Mouse (Mus musculus) pancreas, adult 10 weeks (tissue): ENCODE data around the gene Tomm20l. TPM values are rescaled to one million over a fixed set of nuclear protein-coding genes. Genes with fewer than 3 reads are reported as not detected.

ENCODE experiments used
- polyA plus RNA-seq: library from polyadenylated mRNA; stranded (reverse); fragments of 350-450 nt; fragmentation: Illumina TruSeq; extraction: RNeasy Lipid Tissue Mini Kit (QIAGEN cat#74804); gene quantifications from one replicate; pipeline ENCODE4 v1.2.3, GENCODE M21; 2015; ENCODE audit warnings: low read depth, low replicate concordance; ENCODE audit not compliant: insufficient read depth

Tomm20l gene
- polyA plus RNA-seq, result not detected

DNA sequence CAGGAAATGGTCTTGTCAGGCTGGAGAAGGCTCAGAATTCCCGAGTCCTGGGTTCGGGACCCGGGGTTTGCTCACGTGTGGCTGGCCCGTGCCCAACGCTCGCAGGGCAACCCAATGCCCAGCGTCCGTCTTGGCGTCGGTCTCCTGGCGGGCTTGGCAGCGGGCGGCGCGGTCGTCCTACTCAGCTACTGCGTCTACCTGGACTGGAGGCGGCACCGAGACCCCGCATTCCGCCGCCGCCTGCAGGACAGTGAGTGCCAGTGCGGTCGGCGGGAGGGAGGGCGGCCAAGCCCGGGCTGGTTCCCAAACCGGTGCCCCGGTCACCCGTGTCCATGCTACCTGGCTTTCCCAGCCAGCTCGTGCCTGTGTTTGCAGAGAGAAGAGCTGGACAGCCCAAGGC lies at the start of gene Tomm20l:
TSS of gene Tomm20l (plus strand) at position 98 of the 400 bp plus-strand sequence.

DNA sequence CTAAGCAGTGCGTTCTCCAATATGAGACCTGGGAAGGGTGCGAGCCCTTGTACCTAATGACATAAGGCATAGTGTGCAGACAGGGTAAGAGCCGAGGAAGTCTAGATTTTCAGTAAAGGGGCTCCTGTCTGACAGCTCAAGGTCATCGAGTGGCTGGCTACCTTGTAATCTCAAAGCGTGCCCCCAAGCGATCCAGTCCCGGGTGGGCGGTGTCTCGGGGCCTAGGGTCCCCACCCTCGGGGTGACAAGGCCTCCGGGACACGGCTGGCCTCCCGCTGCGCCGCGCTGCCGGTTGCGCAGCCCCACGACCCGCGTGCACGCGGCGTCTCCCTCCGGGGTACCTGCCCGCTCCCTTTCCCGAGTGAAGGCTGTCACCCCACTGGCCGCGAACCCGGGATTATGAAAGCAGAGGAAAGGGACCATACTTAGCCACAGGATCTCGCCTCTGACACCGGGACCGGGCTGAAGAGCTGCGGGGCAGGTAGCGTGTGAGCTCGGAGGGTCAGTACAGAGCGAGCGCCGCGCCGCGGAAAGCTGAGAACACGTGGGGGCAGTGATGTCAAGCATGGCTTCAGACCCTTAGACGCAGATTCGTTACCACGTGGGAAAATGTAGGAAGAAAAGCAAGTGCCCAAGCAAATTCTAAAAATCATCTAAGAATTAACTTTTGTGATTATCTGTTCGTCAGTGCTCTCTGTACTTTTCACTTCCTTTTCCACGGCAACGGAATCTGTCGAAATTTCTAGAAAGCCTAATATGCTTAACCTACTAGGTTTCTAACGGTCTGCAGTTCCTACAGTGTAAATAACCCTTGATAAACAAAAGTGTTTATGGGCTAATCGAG lies 25.1 kb downstream of the Tomm20l start, which contains the start of the genes Timm9 and 2700049A03Rik:
TSS of gene Timm9 (minus strand) at position 555 of the 844 bp plus-strand sequence.
TSS of gene 2700049A03Rik (plus strand) at position 719 of the 844 bp plus-strand sequence.

Other genes with a start within 250 kb of the Tomm20l start
- gene Actr10, start 173.6 kb upstream of the Tomm20l start, polyA plus RNA-seq, result 13.8 TPM
- gene Psma3, start 136.8 kb upstream of the Tomm20l start, polyA plus RNA-seq, result 57.7 TPM
- gene Arid4a, start 95.4 kb upstream of the Tomm20l start, polyA plus RNA-seq, result 5.0 TPM
- 13.9 TPM for gene Timm9, start 25.3 kb downstream of the Tomm20l start, polyA plus RNA-seq
- 1.1 TPM for gene 2700049A03Rik, start 25.4 kb downstream of the Tomm20l start, polyA plus RNA-seq
- 2.3 TPM for gene Dact1, start 198.5 kb downstream of the Tomm20l start, polyA plus RNA-seq